Mouse (Mus musculus) heart, adult 2 months (tissue): Measurements from ENCODE around the gene Enpp1. TPM values are rescaled to one million over a fixed set of nuclear protein-coding genes. Genes with fewer than 3 reads are reported as not detected.

Source experiments
- DNase-seq, 2 experiments: peaks; one replicate each; pipeline ENCODE4 v3.0.0; 2021
- H3K27ac ChIP-seq: fragments of 200-600 bp; 2 replicates; pipeline ENCODE4 v1.8.1; 2022
- H3K27me3 ChIP-seq: fragments of 200-500 bp; 2 replicates; pipeline ENCODE4 v1.6.1; 2012; ENCODE audit warnings: mild to moderate bottlenecking, low read length, inconsistent platforms, mixed read lengths; ENCODE audit not compliant: control insufficient read depth, insufficient read depth
- H3K36me3 ChIP-seq: fragments of 200-500 bp; 2 replicates; pipeline ENCODE4 v1.6.1; 2012; ENCODE audit warnings: low read length, inconsistent platforms; ENCODE audit not compliant: control insufficient read depth, insufficient read depth
- H3K4me1 ChIP-seq: fragments of 200-500 bp; 2 replicates; pipeline ENCODE4 v1.6.1; 2011; ENCODE audit warnings: low read length; ENCODE audit not compliant: control insufficient read depth, insufficient read depth
- H3K4me3 ChIP-seq: fragments of 200-600 bp; 2 replicates; pipeline ENCODE4 v1.8.1; 2022
- H3K79me2 ChIP-seq: fragments of 200-500 bp; replicated peaks from 2 replicates; pipeline ENCODE4 v1.6.1; 2012; ENCODE audit warnings: mild to moderate bottlenecking, inconsistent platforms, low read length, moderate library complexity, mixed read lengths; ENCODE audit not compliant: control insufficient read depth, insufficient read depth
- H3K9ac ChIP-seq: fragments of 200-500 bp; 2 replicates; pipeline ENCODE4 v1.6.1; 2012; ENCODE audit warnings: low read depth, mild to moderate bottlenecking, control low read depth, inconsistent platforms, low read length, mixed read lengths
- CTCF ChIP-seq: fragments of 200-600 bp; IDR thresholded peaks from 2 replicates; pipeline ENCODE4 v1.8.1; 2022; ENCODE audit warnings: antibody characterized with exemption, mild to moderate bottlenecking, moderate library complexity
- EP300 ChIP-seq: fragments of 200-500 bp; IDR thresholded peaks from 2 replicates; pipeline ENCODE4 v1.6.1; 2011; ENCODE audit warnings: low read depth, low read length, control low read depth; ENCODE audit not compliant: insufficient read depth
- POLR2A ChIP-seq: fragments of 200-500 bp; IDR thresholded peaks from 2 replicates; pipeline ENCODE4 v1.6.1; 2011; ENCODE audit warnings: mild to moderate bottlenecking, low read depth, low read length, control low read depth; ENCODE audit not compliant: insufficient read depth
- WGBS: fragments of 180-500 bp; shearing (Covaris S2); methylation state at CpG from one replicate; pipeline ENCODE4 v1.1.7; 2018; 5-methylcytosine and 5-hydroxymethylcytosine counted together
- intact Hi-C: fragments of 180-260 bp; cut with DNase I; formaldehyde crosslinking; loops from one replicate; pipeline ENCODE4 v1.15.1; 2025
- long read RNA-seq: library from polyadenylated mRNA; stranded (forward); transcript quantifications from one replicate; pipeline ENCODE4 v2.0.0, GENCODE M21; 2021
- polyA plus RNA-seq: library from polyadenylated mRNA; depleted of rRNA; stranded (reverse); fragments of >200 nt; gene quantifications from 2 replicates; pipeline ENCODE4 v1.2.3, GENCODE M21; 2012; rRNA removed
- total RNA-seq, 2 experiments: library from RNA; stranded (reverse); gene quantifications; 2 replicates each; pipeline ENCODE4 v1.2.3; 2021

Gene Enpp1
- 1 to 10 TPM; 5.8 to 6.5 TPM for total RNA-seq
- polyA plus RNA-seq: 2.1 and 2.8 TPM in 2 replicates
- long read RNA-seq, full-length matches to known transcripts: 5 of 5 reads
- long read RNA-seq, partial matches to known transcripts: 0 of 5 reads
- long read RNA-seq, other reads (novel, unspliced or antisense): 0 of 5 reads

GRCm38 (mm10) chr10:24711480-24712366 is at the start of gene Enpp1:
TSS of gene Enpp1 (minus strand) at chr10:24712159.
- intact Hi-C loops: loop anchor here (5.0 kb wide), 1 partner anchor 79 kb away; no protein-coding TSS in a partner anchor
- H3K79me2 ChIP-seq: no peaks in the 10 kb centered on the region
- H3K27me3 ChIP-seq: no peaks in the 10 kb centered on the region
- peak within 1 kb of the TSS; percentile 91 for H3K9ac ChIP-seq
- peak within 1 kb of the TSS; percentile 63 for H3K4me3 ChIP-seq
- H3K4me1 ChIP-seq: peaks cover 2% of the 10 kb centered on the region; the same call in 1 of the 2 replicates
- peak; percentile 81 to 82 for DNase-seq
- H3K36me3 ChIP-seq: no peaks in the 10 kb centered on the region
- TF ChIP-seq CTCF (peak; percentile 9; the same call in 1 of the 2 replicates), POLR2A (peak; percentile 57; the same call in 1 of the 2 replicates), EP300 (no peak)
- H3K27ac ChIP-seq: peak within 1 kb of the TSS; percentile 59
- 2% methylated on average over 79 of the region's 79 CpGs for WGBS

GRCm38 (mm10) chr10:24758326-24758915 is 46.5 kb upstream of the Enpp1 start:
- no peak overlapping the region for H3K9ac ChIP-seq
- H3K27me3 ChIP-seq: no peaks in the 10 kb centered on the region
- no peak overlapping the region for H3K4me3 ChIP-seq
- H3K36me3 ChIP-seq: no peaks in the 10 kb centered on the region
- WGBS: 24% methylated on average over 8 of the region's 8 CpGs
- H3K27ac ChIP-seq: no peak overlapping the region
- no peaks in the 10 kb centered on the region for H3K4me1 ChIP-seq
- no peaks in the 10 kb centered on the region for H3K79me2 ChIP-seq
- TF ChIP-seq EP300: no peak
- no peak for TF ChIP-seq CTCF
- TF ChIP-seq POLR2A: no peak
- DNase-seq: no peak
- intact Hi-C loops: no loop called here

- Histone ChIP-seq H3K27ac (no peak overlapping the region), H3K27me3 (no peaks in the 10 kb centered on the region), H3K9ac (no peak overlapping the region), H3K4me3 (no peak overlapping the region), H3K36me3 (no peaks in the 10 kb centered on the region), H3K79me2 (no peaks in the 10 kb centered on the region), H3K4me1 (no peaks in the 10 kb centered on the region)
- TF ChIP-seq POLR2A (no peak), EP300 (no peak), CTCF (no peak)
- WGBS: 71% methylated on average over 9 of the region's 9 CpGs
- DNase-seq: no peak
- intact Hi-C loops: no loop called here
Observed at GRCm38 (mm10) chr10:24754874-24755540, 43.0 kb upstream of the Enpp1 start.

GRCm38 (mm10) chr10:24754251-24754835 is 42.4 kb upstream of the Enpp1 start:
- H3K27me3 ChIP-seq: no peaks in the 10 kb centered on the region
- intact Hi-C loops: no loop called here
- WGBS: 38% methylated on average over 11 of the region's 11 CpGs
- H3K4me1 ChIP-seq: no peaks in the 10 kb centered on the region
- no peak for TF ChIP-seq CTCF
- TF ChIP-seq EP300: no peak
- no peaks in the 10 kb centered on the region for H3K79me2 ChIP-seq
- no peaks in the 10 kb centered on the region for H3K36me3 ChIP-seq
- H3K27ac ChIP-seq: no peak overlapping the region
- H3K9ac ChIP-seq: no peak overlapping the region
- DNase-seq: no peak
- H3K4me3 ChIP-seq: no peak overlapping the region

- 59% methylated on average over 16 of the region's 16 CpGs for WGBS
- DNase-seq: no peak
- H3K79me2 ChIP-seq: no peaks in the 10 kb centered on the region
- intact Hi-C loops: no loop called here
- no peak overlapping the region for H3K27ac ChIP-seq
- H3K4me1 ChIP-seq: no peaks in the 10 kb centered on the region
- no peaks in the 10 kb centered on the region for H3K27me3 ChIP-seq
- H3K9ac ChIP-seq: no peak overlapping the region
- no peak overlapping the region for H3K4me3 ChIP-seq
- no peak for TF ChIP-seq POLR2A
- TF ChIP-seq EP300: no peak
- no peak for TF ChIP-seq CTCF
- no peaks in the 10 kb centered on the region for H3K36me3 ChIP-seq
Observed at GRCm38 (mm10) chr10:24753536-24754250, 41.7 kb upstream of the Enpp1 start.
